Mouse (Mus musculus) erythroblast, embryonic 14.5 days (primary cell): Measurements from ENCODE around the gene Dph2. TPM values are rescaled to one million over a fixed set of nuclear protein-coding genes. Genes with fewer than 3 reads are reported as not detected.

Experiments
- H3K27me3 ChIP-seq: 2 replicates; pipeline ENCODE4 v1.6.1; 2012; ENCODE audit warnings: inconsistent platforms; ENCODE audit not compliant: control insufficient read depth
- H3K36me3 ChIP-seq: 2 replicates; pipeline ENCODE4 v1.6.1; 2012; ENCODE audit warnings: mild to moderate bottlenecking, inconsistent platforms; ENCODE audit not compliant: control insufficient read depth
- H3K4me1 ChIP-seq: 2 replicates; pipeline ENCODE4 v1.6.1; 2012; ENCODE audit warnings: inconsistent platforms; ENCODE audit not compliant: control insufficient read depth
- H3K4me3 ChIP-seq: replicated peaks from 2 replicates; pipeline ENCODE3; 2012; ENCODE audit warnings: moderate library complexity, mild to moderate bottlenecking, inconsistent platforms
- H3K9me3 ChIP-seq: 2 replicates; pipeline ENCODE4 v1.6.1; 2012; ENCODE audit warnings: low read length, inconsistent platforms, mixed read lengths; ENCODE audit not compliant: control insufficient read depth
- GATA1 ChIP-seq: IDR thresholded peaks from 2 replicates; pipeline ENCODE4 v1.6.1; 2012; ENCODE audit warnings: low read length, inconsistent platforms, mixed read lengths
- TAL1 ChIP-seq: IDR thresholded peaks from 3 replicates; pipeline ENCODE4 v1.6.1; 2012; ENCODE audit warnings: low read length, inconsistent platforms, mixed read lengths
- polyA plus RNA-seq: library from polyadenylated mRNA; stranded (reverse); fragments of >175 nt; gene quantifications from 2 replicates; pipeline ENCODE4 v1.2.3, GENCODE M21; 2012

Gene Dph2
- polyA plus RNA-seq, 1 experiment, result 0.31 TPM

GRCm38 (mm10) chr4:117914031-117914430, 22.2 kb upstream of the Dph2 start:
- Histone ChIP-seq H3K36me3 (peaks cover 42% of the 10 kb centered on the region), H3K4me1 (peaks cover 71% of the 10 kb centered on the region), H3K4me3 (peak overlapping the region; percentile 75), H3K9me3 (no peaks in the 10 kb centered on the region), H3K27me3 (no peaks in the 10 kb centered on the region)
- no peak for TF ChIP-seq GATA1
- TF ChIP-seq TAL1, result no peak

GRCm38 (mm10) chr4:117913421-117913820, 21.6 kb upstream of the Dph2 start:
- Histone ChIP-seq H3K27me3 (no peaks in the 10 kb centered on the region), H3K4me3 (peak overlapping the region; percentile 75), H3K9me3 (no peaks in the 10 kb centered on the region), H3K36me3 (peaks cover 48% of the 10 kb centered on the region), H3K4me1 (peaks cover 75% of the 10 kb centered on the region)
- TF ChIP-seq GATA1 (no peak), TAL1 (no peak)

DNA sequence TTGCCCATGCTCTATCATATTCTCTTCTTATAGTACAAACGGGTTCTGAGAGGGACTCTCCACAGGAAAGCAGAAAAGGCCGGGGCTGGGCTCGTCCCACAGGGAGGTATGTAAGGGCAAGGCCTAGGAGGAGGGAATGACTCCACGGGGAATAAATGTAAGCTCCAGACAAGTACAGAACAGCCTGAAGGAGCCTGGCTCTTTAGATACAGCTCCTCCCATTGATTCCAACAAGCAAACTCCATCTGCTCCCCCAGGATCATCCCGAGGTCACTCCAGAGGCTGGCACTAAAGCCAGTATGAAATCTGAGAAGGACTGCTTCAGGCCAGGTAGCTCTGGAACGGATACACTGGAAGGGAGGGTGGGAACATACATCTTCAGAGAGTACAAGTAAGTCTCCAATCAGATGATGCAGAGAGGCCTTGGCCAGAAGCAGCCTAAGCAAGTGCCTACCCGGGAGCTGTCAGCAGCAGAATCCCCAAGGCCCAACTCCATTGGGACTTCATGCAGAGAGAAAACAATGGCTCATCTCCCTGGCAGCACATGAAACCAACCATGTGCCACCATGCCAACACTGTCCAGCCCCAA, 20.9 kb upstream of the Dph2 start:
- Histone ChIP-seq H3K4me3 (peak overlapping the region; percentile 75), H3K4me1 (peaks cover 72% of the 10 kb centered on the region), H3K9me3 (no peaks in the 10 kb centered on the region), H3K27me3 (no peaks in the 10 kb centered on the region), H3K36me3 (peaks cover 55% of the 10 kb centered on the region)
- TF ChIP-seq TAL1, result no peak
- TF ChIP-seq GATA1, result no peak

GRCm38 (mm10) chr4:117912131-117912561, 20.3 kb upstream of the Dph2 start:
- Histone ChIP-seq H3K9me3 (no peaks in the 10 kb centered on the region), H3K36me3 (peaks cover 60% of the 10 kb centered on the region), H3K4me1 (peaks cover 67% of the 10 kb centered on the region), H3K27me3 (no peaks in the 10 kb centered on the region), H3K4me3 (no peak overlapping the region)
- TF ChIP-seq TAL1 (no peak), GATA1 (no peak)

GRCm38 (mm10) chr4:117908834-117909453, 17.1 kb upstream of the Dph2 start:
- H3K4me1 ChIP-seq, result peaks cover 47% of the 10 kb centered on the region
- H3K4me3 ChIP-seq, result no peak overlapping the region
- TF ChIP-seq TAL1, result no peak
- H3K36me3 ChIP-seq, result peaks cover 92% of the 10 kb centered on the region
- H3K9me3 ChIP-seq, result no peaks in the 10 kb centered on the region
- no peaks in the 10 kb centered on the region for H3K27me3 ChIP-seq

GRCm38 (mm10) chr4:117906196-117906595, 14.4 kb upstream of the Dph2 start:
- Histone ChIP-seq H3K27me3 (no peaks in the 10 kb centered on the region), H3K9me3 (no peaks in the 10 kb centered on the region), H3K36me3 (peaks cover 96% of the 10 kb centered on the region), H3K4me1 (peaks cover 20% of the 10 kb centered on the region), H3K4me3 (no peak overlapping the region)
- TF ChIP-seq TAL1 (no peak), GATA1 (no peak)

DNA sequence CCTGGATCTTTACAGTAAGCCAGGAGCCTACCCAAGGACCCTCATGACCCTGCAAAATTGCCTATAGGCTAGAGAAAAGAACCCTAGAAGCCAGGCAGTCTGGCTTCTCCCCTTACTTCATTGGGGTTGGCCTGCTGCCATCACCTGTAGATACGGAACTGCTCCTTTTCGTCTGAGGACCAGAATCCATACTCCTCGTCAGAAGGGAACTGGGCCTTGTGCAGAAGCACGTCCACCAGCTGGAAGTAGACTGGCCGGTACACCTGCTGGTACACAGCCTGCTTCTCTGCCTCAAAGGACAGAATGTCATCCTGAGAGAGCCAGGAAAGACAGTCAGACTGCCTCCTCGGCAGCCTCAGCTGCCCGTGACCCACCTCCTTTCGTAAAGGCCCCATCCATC, 12.9 kb upstream of the Dph2 start:
- Histone ChIP-seq H3K4me1 (peaks cover 11% of the 10 kb centered on the region), H3K9me3 (no peaks in the 10 kb centered on the region), H3K36me3 (peaks cover 98% of the 10 kb centered on the region), H3K4me3 (no peak overlapping the region), H3K27me3 (no peaks in the 10 kb centered on the region)
- TF ChIP-seq TAL1 (no peak), GATA1 (no peak)

GRCm38 (mm10) chr4:117904094-117904493, 12.3 kb upstream of the Dph2 start:
- Histone ChIP-seq H3K4me1 (peaks cover 8% of the 10 kb centered on the region), H3K27me3 (no peaks in the 10 kb centered on the region), H3K36me3 (peaks cover 98% of the 10 kb centered on the region), H3K4me3 (no peak overlapping the region), H3K9me3 (no peaks in the 10 kb centered on the region)
- no peak for TF ChIP-seq GATA1
- TF ChIP-seq TAL1, result no peak

DNA sequence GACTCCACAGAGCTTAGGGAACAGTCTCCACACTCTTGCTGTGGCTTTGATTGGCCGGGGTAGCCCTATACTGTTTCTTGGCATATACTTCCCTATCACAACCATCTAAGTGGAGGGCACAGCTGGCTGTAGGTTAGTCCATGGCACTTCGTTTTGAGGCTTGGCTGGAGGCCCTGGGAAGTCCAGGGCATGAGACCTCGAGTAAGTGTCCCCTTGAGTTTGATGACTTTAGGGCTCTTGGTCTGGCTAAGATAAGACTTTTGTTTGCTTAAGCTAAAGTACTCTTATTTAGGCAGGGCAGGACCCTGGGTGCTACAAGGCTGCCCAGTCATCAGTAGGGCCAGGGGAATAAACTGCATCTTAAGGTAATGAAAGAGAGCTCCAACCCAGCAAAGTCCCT, 6.3 kb upstream of the Dph2 start:
- Histone ChIP-seq H3K4me3 (no peak overlapping the region), H3K36me3 (peaks cover 97% of the 10 kb centered on the region), H3K4me1 (peaks cover 4% of the 10 kb centered on the region; the same call in 1 of the 2 replicates), H3K27me3 (no peaks in the 10 kb centered on the region), H3K9me3 (no peaks in the 10 kb centered on the region)
- TF ChIP-seq GATA1 (no peak), TAL1 (no peak)
